Mouse (Mus musculus) ES-Bruce4 (cell line): ENCODE measurements at regions not wholly inside any gene's neighbourhood (a gene's known extent, or its start where the extent isn't known, plus 50 kb on each side); places are given as distances from the start of the nearest gene placed in this dataset.

Experiments used
- H3K27ac ChIP-seq: 2 replicates; pipeline ENCODE4 v1.5.1; 2012; ENCODE audit warnings: low read length, inconsistent platforms; ENCODE audit not compliant: insufficient read depth
- H3K27me3 ChIP-seq: 2 replicates; pipeline ENCODE4 v1.6.1; 2012; ENCODE audit warnings: mild to moderate bottlenecking, low read length, inconsistent platforms; ENCODE audit not compliant: control insufficient read depth, poor library complexity, insufficient read depth, severe bottlenecking
- H3K36me3 ChIP-seq: 2 replicates; pipeline ENCODE4 v1.6.1; 2012; ENCODE audit warnings: inconsistent platforms, mild to moderate bottlenecking, low read length, moderate library complexity; ENCODE audit not compliant: control insufficient read depth, poor library complexity, insufficient read depth, severe bottlenecking
- H3K4me1 ChIP-seq: one replicate; pipeline ENCODE4 v1.8.1; 2011; ENCODE audit warnings: low read length; ENCODE audit not compliant: control insufficient read depth, insufficient read depth
- H3K4me3 ChIP-seq: 2 replicates; pipeline ENCODE4 v1.5.1; 2011; ENCODE audit warnings: low read depth, mild to moderate bottlenecking, low read length
- H3K9ac ChIP-seq: 2 replicates; pipeline ENCODE4 v1.6.1; 2012; ENCODE audit warnings: low read depth, mild to moderate bottlenecking, inconsistent platforms; ENCODE audit not compliant: poor library complexity, severe bottlenecking
- H3K9me3 ChIP-seq: replicated peaks from 2 replicates; pipeline ENCODE4 v1.6.1; 2012; ENCODE audit warnings: mild to moderate bottlenecking, low read length, inconsistent platforms; ENCODE audit not compliant: control insufficient read depth, poor library complexity, insufficient read depth, severe bottlenecking
- CTCF ChIP-seq: IDR thresholded peaks from one replicate; pipeline ENCODE4 v1.8.1; 2011; ENCODE audit warnings: low read depth, low read length
- EP300 ChIP-seq: IDR thresholded peaks from 2 replicates; pipeline ENCODE4 v1.6.1; 2011; ENCODE audit warnings: low read depth, low read length; ENCODE audit not compliant: insufficient read depth
- POLR2A ChIP-seq: IDR thresholded peaks from one replicate; pipeline ENCODE4 v1.8.1; 2011; ENCODE audit warnings: low read length; ENCODE audit not compliant: insufficient read depth

DNA sequence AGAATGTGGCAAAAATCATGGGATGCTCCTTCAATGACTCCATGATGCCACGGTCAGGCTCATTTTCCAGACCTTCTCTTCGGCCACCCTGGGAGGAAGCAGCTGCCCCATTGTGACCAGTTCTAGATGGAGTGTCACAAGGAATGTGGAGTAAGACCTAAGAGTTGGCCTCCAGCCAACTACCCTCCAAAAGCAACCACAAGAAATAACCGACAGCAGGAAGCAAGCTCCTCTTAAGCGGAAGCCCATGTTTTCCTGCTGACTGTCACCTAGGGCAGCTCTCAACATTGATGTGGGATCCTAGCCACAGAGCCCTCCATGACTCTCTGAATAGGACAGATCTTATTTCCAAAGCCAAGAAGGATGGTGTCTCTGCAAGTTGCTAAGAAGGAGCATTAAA lies 126.5 kb downstream of the Qdpr start:
- H3K4me3 ChIP-seq = no peak overlapping the region
- H3K4me1 ChIP-seq = no peaks in the 10 kb centered on the region
- no peaks in the 10 kb centered on the region for H3K9me3 ChIP-seq
- H3K27me3 ChIP-seq = no peaks in the 10 kb centered on the region
- no peak overlapping the region for H3K27ac ChIP-seq
- no peak overlapping the region for H3K9ac ChIP-seq
- H3K36me3 ChIP-seq = no peaks in the 10 kb centered on the region
- TF ChIP-seq CTCF = no peak
- no peak for TF ChIP-seq EP300
- TF ChIP-seq POLR2A = no peak

DNA sequence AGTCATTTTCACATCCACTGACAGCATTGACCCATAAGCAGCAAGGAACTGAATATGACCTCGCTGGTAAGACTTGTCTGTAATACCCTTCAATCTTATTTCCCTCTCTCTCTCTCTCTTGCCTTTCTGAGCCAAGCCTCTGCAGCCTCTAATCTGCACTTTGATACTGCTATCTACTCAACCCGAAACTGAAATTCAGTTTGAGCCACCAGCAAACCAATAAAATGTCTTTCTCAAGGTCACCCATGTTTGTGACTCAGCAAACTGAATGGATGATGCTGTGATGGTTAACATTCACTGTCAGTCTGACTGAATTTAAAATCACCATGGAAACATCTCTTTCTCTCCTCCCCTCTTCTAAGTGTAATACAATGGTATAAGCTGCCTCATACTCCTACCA lies 132.0 kb downstream of the Qdpr start:
- TF ChIP-seq POLR2A = no peak
- no peak for TF ChIP-seq CTCF
- no peak for TF ChIP-seq EP300
- H3K9ac ChIP-seq = no peak overlapping the region
- H3K4me3 ChIP-seq = no peak overlapping the region
- no peaks in the 10 kb centered on the region for H3K4me1 ChIP-seq
- no peak overlapping the region for H3K27ac ChIP-seq
- no peaks in the 10 kb centered on the region for H3K36me3 ChIP-seq
- no peaks in the 10 kb centered on the region for H3K9me3 ChIP-seq
- no peaks in the 10 kb centered on the region for H3K27me3 ChIP-seq

GRCm38 (mm10) chr5:45301120-45301519 lies 148.9 kb downstream of the Qdpr start:
- Histone ChIP-seq H3K36me3 (no peaks in the 10 kb centered on the region), H3K4me1 (no peaks in the 10 kb centered on the region)

GRCm38 (mm10) chr5:45298872-45299271 lies 151.2 kb downstream of the Qdpr start:
- Histone ChIP-seq H3K36me3 (no peaks in the 10 kb centered on the region), H3K27ac (no peak overlapping the region), H3K9ac (no peak overlapping the region), H3K4me3 (no peak overlapping the region), H3K9me3 (no peaks in the 10 kb centered on the region), H3K4me1 (no peaks in the 10 kb centered on the region), H3K27me3 (no peaks in the 10 kb centered on the region)
- no peak for TF ChIP-seq CTCF

More at GRCm38 (mm10) chr5:45301120-45301519, 148.9 kb downstream of the Qdpr start:
- Histone ChIP-seq H3K9me3 (no peaks in the 10 kb centered on the region), H3K9ac (no peak overlapping the region), H3K27ac (no peak overlapping the region), H3K4me3 (no peak overlapping the region), H3K27me3 (no peaks in the 10 kb centered on the region)
- TF ChIP-seq CTCF = no peak
- no peak for TF ChIP-seq POLR2A

DNA sequence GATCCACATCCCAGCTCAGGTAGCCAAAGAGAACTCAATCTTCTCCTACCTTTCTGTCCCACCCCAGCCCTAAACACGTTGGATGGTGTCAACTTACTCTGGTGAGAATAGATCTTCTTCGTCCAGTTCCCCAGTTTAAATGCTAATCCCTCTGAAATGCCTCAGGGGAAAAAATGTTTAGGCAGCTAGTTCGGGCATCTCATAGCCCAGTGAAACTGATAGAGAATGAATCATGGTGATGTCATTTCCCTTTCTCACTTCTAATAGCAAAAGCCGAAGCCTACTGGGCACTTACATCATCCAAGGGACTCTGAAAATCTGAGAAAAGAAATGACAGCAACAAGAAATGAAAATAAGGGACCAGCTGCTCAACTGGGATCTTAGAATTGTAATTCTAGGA lies 154.9 kb downstream of the Qdpr start:
- H3K27ac ChIP-seq = no peak overlapping the region
- no peak for TF ChIP-seq CTCF
- TF ChIP-seq EP300 = no peak
- TF ChIP-seq POLR2A = no peak
- no peaks in the 10 kb centered on the region for H3K27me3 ChIP-seq
- H3K9me3 ChIP-seq = no peaks in the 10 kb centered on the region
- H3K4me3 ChIP-seq = no peak overlapping the region
- no peaks in the 10 kb centered on the region for H3K36me3 ChIP-seq
- H3K4me1 ChIP-seq = no peaks in the 10 kb centered on the region
- H3K9ac ChIP-seq = no peak overlapping the region

DNA sequence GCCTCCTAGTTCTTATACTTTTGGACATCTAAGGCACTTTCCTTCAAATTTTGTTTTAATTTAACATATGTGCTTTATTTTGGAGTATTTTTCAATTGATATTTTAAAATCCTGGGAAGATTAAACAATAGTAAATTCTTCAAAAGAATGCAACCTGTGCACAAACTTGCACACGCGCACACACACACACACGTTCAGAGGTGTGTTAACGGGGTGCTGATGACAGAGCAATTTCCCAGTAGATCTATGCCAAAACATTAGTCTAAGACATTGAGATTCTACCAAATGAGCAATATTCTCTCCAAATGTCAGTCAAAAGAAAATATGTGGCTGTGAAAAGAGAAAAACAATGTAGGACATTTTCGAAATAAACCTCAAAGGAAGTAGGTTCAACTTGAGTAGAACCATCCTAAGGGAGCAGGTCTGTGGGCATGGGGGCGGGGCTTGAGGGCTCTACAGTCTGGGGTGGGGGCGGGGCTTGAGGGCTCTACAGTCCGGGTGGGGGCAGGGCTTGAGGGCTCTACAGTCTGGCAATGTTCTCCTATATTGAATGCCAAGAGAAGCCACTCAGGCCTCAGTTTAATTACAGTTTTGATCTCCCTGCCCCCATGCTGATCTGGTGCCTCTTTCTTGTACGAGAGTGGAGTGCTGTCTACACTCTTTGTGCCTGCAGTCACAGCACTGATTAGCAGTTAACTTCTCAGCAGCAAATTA lies 157.0 kb downstream of the Qdpr start:
- Histone ChIP-seq H3K36me3 (no peaks in the 10 kb centered on the region), H3K4me3 (no peak overlapping the region), H3K9ac (no peak overlapping the region), H3K27ac (no peak overlapping the region), H3K27me3 (no peaks in the 10 kb centered on the region), H3K9me3 (no peaks in the 10 kb centered on the region), H3K4me1 (no peaks in the 10 kb centered on the region)
- TF ChIP-seq EP300 (no peak), POLR2A (no peak), CTCF (no peak)
